Mouse (Mus musculus): ENCODE data around the gene Aldh3a2.
"Not testable (repeated sequence)": the region's sequence is repeated elsewhere in the genome, so short reads cannot be mapped to it uniquely, and the experiment has no call there.

The Aldh3a2 gene

DNA sequence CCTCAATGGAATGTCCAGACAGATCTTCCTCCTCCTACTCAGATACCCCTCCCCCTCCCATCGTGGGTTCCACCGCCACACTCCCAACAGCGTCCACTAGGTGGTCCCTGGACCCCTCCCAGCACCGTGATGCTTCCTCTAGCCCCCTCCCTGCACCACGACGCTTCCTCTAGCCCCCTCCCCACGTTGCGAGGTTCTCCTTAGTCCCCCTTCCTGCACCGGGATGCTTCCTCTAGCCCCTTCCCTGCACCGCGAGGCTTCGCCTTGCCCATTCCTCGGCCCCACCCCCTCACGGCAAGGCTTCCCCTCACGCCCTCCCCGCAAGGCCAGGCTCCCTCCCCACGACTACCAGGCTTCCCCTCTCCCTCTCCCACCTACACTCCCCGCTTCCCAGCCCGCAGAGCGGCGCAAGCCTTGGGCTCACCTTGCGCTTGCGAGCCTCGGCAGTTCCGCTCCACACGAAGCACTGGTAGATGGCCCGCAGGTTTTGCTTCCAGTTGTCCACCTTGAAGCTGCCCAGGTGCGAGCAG lies 92.9 kb downstream of the Aldh3a2 start:
- DNase-seq (ENCODE audit: extremely low spot score): peak; percentile 88

DNA sequence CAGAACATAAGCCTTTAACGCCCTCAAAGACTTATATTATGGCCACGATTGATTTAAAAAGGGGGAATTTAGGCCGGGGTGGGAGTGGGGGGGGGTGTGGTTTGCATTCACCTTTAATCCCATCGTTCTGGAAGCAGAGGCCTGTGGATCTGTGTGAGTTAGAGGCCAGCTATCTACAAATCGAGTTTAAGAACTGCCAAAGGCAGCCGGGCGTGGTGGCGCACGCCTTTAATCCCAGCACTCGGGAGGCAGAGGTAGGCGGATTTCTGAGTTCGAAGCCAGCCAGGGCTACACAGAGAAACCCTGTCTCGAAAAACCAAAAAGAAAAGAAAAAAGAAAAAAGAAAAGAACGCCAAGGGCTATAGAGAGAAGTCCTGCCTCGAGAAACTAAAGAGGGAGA lies 93.8 kb downstream of the Aldh3a2 start:
- not testable (repeated sequence) for DNase-seq (ENCODE audit: extremely low spot score)

All from embryo, embryonic 9.5 days (tissue).